Mouse (Mus musculus) myocyte (in vitro differentiated cells): ENCODE data around the gene Nek9. TPM values are rescaled to one million over a fixed set of nuclear protein-coding genes. Genes with fewer than 3 reads are reported as not detected.

ENCODE experiments used
- H3K27me3 ChIP-seq: one replicate; pipeline ENCODE4 v1.6.1; 2011; ENCODE audit not compliant: control insufficient read depth, insufficient read depth, insufficient read length
- H3K36me3 ChIP-seq: one replicate; pipeline ENCODE4 v1.6.1; 2011; ENCODE audit not compliant: control insufficient read depth, insufficient read depth
- H3K4me2 ChIP-seq: one replicate; pipeline ENCODE4 v1.6.1; 2011; ENCODE audit warnings: low read depth, control low read depth
- H3K4me3 ChIP-seq: one replicate; pipeline ENCODE4 v1.5.1; 2011; ENCODE audit warnings: mild to moderate bottlenecking, control low read depth, moderate library complexity
- H3K79me2 ChIP-seq: one replicate; pipeline ENCODE4 v1.6.1; 2011; ENCODE audit not compliant: control insufficient read depth, insufficient read depth
- H3ac ChIP-seq: one replicate; pipeline ENCODE4 v1.6.1; 2011; ENCODE audit not compliant: control insufficient read depth, insufficient read length
- CEBPB ChIP-seq: IDR thresholded peaks from 2 replicates; pipeline ENCODE4 v1.6.1; 2011; ENCODE audit warnings: mild to moderate bottlenecking, moderate library complexity; ENCODE audit not compliant: poor library complexity, insufficient read depth, severe bottlenecking
- E2F4 ChIP-seq: IDR thresholded peaks from one replicate; pipeline ENCODE4 v1.6.1; 2011; ENCODE audit warnings: mild to moderate bottlenecking, control low read depth, moderate library complexity; ENCODE audit not compliant: insufficient read depth
- MAX ChIP-seq: IDR thresholded peaks from one replicate; pipeline ENCODE4 v1.6.1; 2011; ENCODE audit warnings: low read depth, mild to moderate bottlenecking, control low read depth
- MYOD1 ChIP-seq, 3 experiments: IDR thresholded peaks; one replicate each; pipeline ENCODE4 v1.6.1; 2011; ENCODE audit warnings: control low read depth in 2 of 3, low read depth in 2 of 3, mild to moderate bottlenecking in 2 of 3, moderate library complexity in 1 of 3; ENCODE audit not compliant: insufficient read length in 2 of 3, control insufficient read depth in 1 of 3
- MYOG ChIP-seq, 3 experiments: IDR thresholded peaks; one replicate each; pipeline ENCODE4 v1.6.1; 2011; ENCODE audit warnings: control low read depth in 2 of 3, low read depth in 2 of 3, mild to moderate bottlenecking in 2 of 3; ENCODE audit not compliant: insufficient read length in 2 of 3, control insufficient read depth in 1 of 3, insufficient read depth in 1 of 3
- POLR2A ChIP-seq: IDR thresholded peaks from one replicate; pipeline ENCODE4 v1.6.1; 2011; ENCODE audit warnings: low read depth, mild to moderate bottlenecking, control low read depth, moderate library complexity; ENCODE audit not compliant: insufficient read length
- POLR2AphosphoS2 ChIP-seq: IDR thresholded peaks from one replicate; pipeline ENCODE4 v1.6.1; 2011; ENCODE audit warnings: low read depth, control low read depth; ENCODE audit not compliant: insufficient read length
- REST ChIP-seq: IDR thresholded peaks from one replicate; pipeline ENCODE4 v1.6.1; 2011; ENCODE audit warnings: mild to moderate bottlenecking, control low read depth, moderate library complexity; ENCODE audit not compliant: insufficient read depth, insufficient read length
- SRF ChIP-seq: IDR thresholded peaks from one replicate; pipeline ENCODE4 v1.6.1; 2011; ENCODE audit warnings: low read depth; ENCODE audit not compliant: control insufficient read depth, insufficient read length
- TCF12 ChIP-seq: IDR thresholded peaks from one replicate; pipeline ENCODE4 v1.6.1; 2011; ENCODE audit warnings: mild to moderate bottlenecking, control low read depth; ENCODE audit not compliant: poor library complexity, insufficient read depth, severe bottlenecking
- TCF3 ChIP-seq: IDR thresholded peaks from one replicate; pipeline ENCODE4 v1.6.1; 2011; ENCODE audit warnings: low read depth, control low read depth; ENCODE audit not compliant: insufficient read length
- USF1 ChIP-seq: IDR thresholded peaks from one replicate; pipeline ENCODE4 v1.6.1; 2011; ENCODE audit warnings: low read depth, mild to moderate bottlenecking, control low read depth, moderate library complexity
- polyA plus RNA-seq: library from polyadenylated mRNA; unstranded; fragments of >200 nt; fragmentation: generic; extraction: Trizol; gene quantifications from one replicate; pipeline ENCODE4 v1.2.1, GENCODE M21; 2012; ENCODE audit warnings: missing spikeins

Nek9 gene
- polyA plus RNA-seq, 1 experiment: 40.4 TPM

DNA sequence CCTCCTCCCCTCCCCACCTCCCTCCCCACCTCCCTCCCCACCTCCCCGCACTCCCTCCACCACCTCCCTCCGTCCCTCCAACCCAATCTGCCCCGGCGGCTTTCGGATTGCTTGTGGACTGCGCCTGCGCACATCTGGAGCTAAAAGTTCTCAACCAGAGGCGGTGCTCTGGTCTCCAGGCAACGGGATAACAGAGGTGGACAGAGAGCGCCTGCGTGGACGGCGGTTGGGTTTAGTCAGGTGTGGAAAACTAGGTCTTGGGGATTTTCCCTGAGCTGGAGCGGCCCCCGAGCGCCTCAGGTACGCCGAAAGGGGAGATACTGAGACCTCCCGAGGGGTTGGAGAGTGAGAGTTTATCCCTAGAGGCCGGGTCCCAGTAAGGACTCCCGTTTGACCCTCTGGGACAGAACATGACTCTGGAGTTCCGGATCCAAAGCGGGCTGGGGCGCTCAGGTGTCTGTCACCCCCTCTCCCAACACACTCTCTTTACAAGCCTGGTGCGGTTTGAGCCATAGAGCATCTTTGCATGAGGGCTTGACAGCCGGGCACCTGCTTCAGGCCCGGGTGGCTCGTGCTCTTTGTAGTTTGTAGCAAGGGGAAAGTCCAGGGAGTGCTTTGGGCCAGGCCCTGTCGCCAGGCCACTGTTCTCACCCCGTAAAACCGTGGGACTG lies 50.5 kb downstream of the Nek9 start, which contains the start of gene Zc2hc1c:
Gene Zc2hc1c, plus strand, starts transcription at position 106 of the 671 bp plus-strand sequence.
- Histone ChIP-seq H3K79me2 (no peaks in the 10 kb centered on the region), H3K4me2 (peak within 1 kb of the TSS; percentile 83)
- TF ChIP-seq POLR2AphosphoS2 (no peak), MAX (no peak), TCF3 (no peak), MYOG (IDR thresholded peaks at IDR 0.05; ENCODE audit: control insufficient read depth in 1 of 3, insufficient read depth in 1 of 3, insufficient read length in 2 of 3, low read depth in 2 of 3) (no peak), TCF12 (no peak), SRF (no peak), CEBPB (no peak), E2F4 (no peak), MYOD1 (IDR thresholded peaks at IDR 0.05; ENCODE audit: control insufficient read depth in 1 of 3, insufficient read length in 2 of 3, low read depth in 2 of 3) (no peak), POLR2A (no peak), REST (no peak), USF1 (no peak)

DNA sequence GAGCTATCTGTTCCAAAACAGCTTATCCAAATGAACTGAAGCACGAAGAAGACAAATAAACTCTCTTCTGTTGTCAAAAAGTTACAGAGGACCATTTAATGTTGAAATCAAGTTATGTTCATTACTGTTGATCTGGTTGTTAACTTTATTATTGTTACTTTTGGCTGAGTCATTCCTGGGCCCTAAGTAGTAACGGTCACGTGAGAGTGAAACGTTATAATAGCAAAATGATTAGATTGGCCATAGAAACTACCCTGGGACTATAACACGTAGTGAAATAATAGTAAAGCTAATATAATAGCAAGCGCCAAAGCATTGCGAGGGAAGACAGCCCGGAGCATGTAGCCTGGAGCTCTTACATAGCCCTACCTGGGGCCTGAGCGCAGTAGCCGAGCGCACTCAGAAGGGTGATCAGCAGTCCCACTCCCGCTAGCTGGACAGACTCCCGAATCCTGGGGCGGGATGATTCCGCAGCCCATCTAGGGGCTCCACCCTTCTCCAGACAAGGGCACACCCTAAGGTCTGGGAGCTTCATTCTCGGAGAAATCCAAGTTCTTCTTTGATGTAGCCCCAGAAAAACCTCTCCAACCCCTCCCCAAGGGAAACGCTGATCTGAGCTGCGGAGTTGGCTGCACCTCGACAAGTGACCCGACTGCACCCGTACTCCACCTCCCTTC lies 51.2 kb downstream of the Nek9 start, which contains the start of gene Acyp1:
Gene Acyp1, minus strand, starts transcription at position 630 of the 677 bp plus-strand sequence.
- Histone ChIP-seq H3K4me2 (peak within 1 kb of the TSS; percentile 83), H3K36me3 (no peaks in the 10 kb centered on the region), H3K79me2 (no peaks in the 10 kb centered on the region), H3ac (no peak within 1 kb of the TSS), H3K4me3 (peak within 1 kb of the TSS; percentile 46), H3K27me3 (no peaks in the 10 kb centered on the region)
- TF ChIP-seq MYOG (IDR thresholded peaks at IDR 0.05; ENCODE audit: control insufficient read depth in 1 of 3, insufficient read depth in 1 of 3, insufficient read length in 2 of 3, low read depth in 2 of 3) (no peak), USF1 (peak; percentile 87), POLR2AphosphoS2 (peak; percentile 31), POLR2A (peak; percentile 55)

More for the DNA sequence above, 50.5 kb downstream of the Nek9 start, which contains the start of gene Zc2hc1c:
- Histone ChIP-seq H3K4me3 (peak within 1 kb of the TSS; percentile 46), H3K27me3 (no peaks in the 10 kb centered on the region), H3K36me3 (no peaks in the 10 kb centered on the region), H3ac (no peak within 1 kb of the TSS)

DNA sequence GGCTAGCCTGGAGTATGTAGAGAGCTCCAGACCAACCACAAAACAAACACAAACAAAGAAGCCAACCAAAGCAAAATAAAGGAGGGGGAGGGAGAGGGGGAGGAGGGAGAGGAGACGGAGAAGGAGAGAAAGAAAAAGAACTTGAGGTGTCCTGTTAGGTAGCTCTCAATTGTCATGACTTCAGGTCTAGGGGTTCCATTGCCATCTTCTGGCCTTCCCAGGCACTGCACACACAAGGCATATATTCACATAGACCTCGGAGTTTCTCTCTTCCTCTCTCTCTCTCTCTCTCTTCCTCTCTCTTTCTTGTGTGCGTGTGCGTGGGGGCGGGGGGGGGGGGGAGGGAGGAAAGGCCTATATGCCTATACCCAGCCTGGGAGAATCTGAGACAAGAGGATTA lies 52.2 kb downstream of the Nek9 start:
- Histone ChIP-seq H3K4me3 (peak overlapping the region; percentile 46), H3K27me3 (no peaks in the 10 kb centered on the region), H3K4me2 (peak overlapping the region; percentile 83), H3ac (no peak overlapping the region), H3K36me3 (no peaks in the 10 kb centered on the region), H3K79me2 (no peaks in the 10 kb centered on the region)
- TF ChIP-seq TCF3: no peak
- no peak for TF ChIP-seq TCF12
- TF ChIP-seq MYOG (IDR thresholded peaks at IDR 0.05; ENCODE audit: control insufficient read depth in 1 of 3, insufficient read depth in 1 of 3, insufficient read length in 2 of 3, low read depth in 2 of 3): no peak
- no peak for TF ChIP-seq SRF
- TF ChIP-seq E2F4: no peak
- no peak for TF ChIP-seq USF1
- TF ChIP-seq MAX: no peak
- TF ChIP-seq POLR2A: no peak
- TF ChIP-seq CEBPB: no peak

DNA sequence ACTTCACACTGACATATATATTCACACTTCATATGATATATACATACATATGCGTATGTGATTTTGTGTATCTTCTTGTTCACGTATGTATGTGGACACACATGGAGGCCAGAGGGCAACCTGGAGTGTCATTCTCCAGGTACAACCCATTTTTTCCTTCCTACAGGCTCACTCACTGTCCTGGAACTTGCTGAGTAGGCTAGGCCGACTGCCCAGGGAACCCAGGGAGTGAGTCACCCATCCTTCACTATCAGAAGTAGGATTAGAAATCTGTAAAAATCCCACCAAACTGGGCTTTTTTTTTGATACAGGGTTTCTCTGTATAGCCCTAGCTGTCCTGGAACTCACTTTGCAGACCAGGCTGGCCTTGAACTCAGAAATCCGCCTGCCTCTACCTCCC lies 54.2 kb downstream of the Nek9 start:
- Histone ChIP-seq H3K27me3 (no peaks in the 10 kb centered on the region), H3K79me2 (no peaks in the 10 kb centered on the region), H3K4me2 (no peak overlapping the region), H3ac (no peak overlapping the region), H3K4me3 (no peak overlapping the region), H3K36me3 (no peaks in the 10 kb centered on the region)
- TF ChIP-seq MYOG (IDR thresholded peaks at IDR 0.05; ENCODE audit: control insufficient read depth in 1 of 3, insufficient read depth in 1 of 3, insufficient read length in 2 of 3, low read depth in 2 of 3): no peak
- no peak for TF ChIP-seq MAX
- no peak for TF ChIP-seq E2F4
- TF ChIP-seq CEBPB: no peak
- TF ChIP-seq USF1: no peak
- no peak for TF ChIP-seq POLR2AphosphoS2
- no peak for TF ChIP-seq TCF3
- TF ChIP-seq TCF12: no peak
- no peak for TF ChIP-seq SRF
- TF ChIP-seq MYOD1 (IDR thresholded peaks at IDR 0.05; ENCODE audit: control insufficient read depth in 1 of 3, insufficient read length in 2 of 3, low read depth in 2 of 3): no peak
- no peak for TF ChIP-seq POLR2A
- no peak for TF ChIP-seq REST
